Mouse (Mus musculus) kidney, postnatal 25 days (tissue): ENCODE results near the gene Ftl1-ps1.

Experiments
- DNase-seq, 2 experiments: peaks; one replicate each; pipeline ENCODE4 v3.0.0; 2021; ENCODE audit warnings: mixed read lengths in 2 of 2

The Ftl1-ps1 gene

DNA sequence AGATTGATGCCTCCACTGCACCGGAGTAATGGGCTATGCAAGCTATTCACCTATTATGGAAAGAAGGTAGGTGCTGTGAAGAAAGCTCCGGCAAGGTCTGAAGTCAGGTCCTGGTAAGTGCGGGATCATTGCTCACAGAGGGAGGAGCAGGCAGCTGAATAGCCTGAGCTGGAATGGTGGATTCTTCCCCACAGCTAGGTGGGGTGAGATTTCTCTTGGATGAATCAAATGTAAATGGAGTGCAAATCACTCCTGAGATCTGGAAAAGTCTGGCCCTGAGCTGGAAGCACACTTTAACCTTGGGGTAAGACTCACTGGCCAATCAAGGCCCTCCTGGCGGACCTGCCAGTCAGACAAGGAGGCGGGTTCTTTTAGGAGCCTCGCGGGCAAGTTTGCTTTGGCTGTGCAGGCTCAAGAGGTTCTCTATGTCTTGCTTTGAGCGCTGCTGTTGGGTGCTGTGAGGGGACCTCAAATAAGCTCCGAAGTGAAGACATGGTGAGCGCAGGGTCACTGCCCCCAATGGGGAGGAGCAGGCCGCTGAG is at the start of gene Ftl1-ps1:
Ftl1-ps1 (plus strand) TSS at position 397 of the 542 bp plus-strand sequence.
- DNase-seq: peak; percentile 9 to 55

GRCm38 (mm10) chr13:74350435-74350906 is 49.0 kb upstream of the Ftl1-ps1 start:
- DNase-seq: peak in 1 of 2 experiments; percentile 15

DNA sequence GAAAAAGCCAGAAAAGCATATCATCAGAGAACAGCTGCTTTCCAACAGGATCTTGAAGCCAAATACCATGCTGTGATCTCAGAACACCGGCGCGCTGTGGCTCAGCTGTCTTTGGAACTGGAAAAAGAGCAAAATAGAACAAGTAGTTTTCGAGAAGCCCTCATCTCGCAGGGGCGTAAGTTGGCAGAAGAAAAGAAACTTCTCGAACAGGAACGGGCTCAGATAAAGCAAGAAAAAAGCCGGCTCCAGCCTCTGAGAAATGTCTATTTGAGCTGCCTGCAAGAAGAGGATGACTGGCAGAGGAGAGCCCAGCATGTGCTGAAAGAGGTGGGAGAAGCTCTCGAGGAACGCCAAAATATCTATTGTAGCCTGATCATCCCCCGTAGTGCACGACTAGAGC is 43.0 kb upstream of the Ftl1-ps1 start:
- no peak for DNase-seq

DNA sequence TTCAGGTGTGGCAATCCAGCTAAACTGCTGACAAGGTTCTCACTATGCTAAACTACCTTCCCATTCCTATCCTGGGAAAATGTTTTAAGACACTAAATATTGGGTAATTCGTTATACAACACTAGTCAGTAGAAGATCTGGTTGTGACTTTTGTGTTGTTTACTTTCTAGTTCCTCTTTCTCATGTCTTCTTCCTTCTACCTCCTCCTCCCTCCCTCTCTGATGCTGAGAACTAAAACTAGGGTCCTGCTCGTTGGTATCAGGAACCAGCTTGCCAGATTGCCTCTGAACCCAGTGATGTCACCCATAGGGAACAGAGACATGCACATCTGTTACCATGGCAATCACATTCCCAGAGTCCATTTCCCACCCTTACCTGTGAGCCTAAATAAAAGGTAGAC is 37.3 kb upstream of the Ftl1-ps1 start:
- no peak for DNase-seq

DNA sequence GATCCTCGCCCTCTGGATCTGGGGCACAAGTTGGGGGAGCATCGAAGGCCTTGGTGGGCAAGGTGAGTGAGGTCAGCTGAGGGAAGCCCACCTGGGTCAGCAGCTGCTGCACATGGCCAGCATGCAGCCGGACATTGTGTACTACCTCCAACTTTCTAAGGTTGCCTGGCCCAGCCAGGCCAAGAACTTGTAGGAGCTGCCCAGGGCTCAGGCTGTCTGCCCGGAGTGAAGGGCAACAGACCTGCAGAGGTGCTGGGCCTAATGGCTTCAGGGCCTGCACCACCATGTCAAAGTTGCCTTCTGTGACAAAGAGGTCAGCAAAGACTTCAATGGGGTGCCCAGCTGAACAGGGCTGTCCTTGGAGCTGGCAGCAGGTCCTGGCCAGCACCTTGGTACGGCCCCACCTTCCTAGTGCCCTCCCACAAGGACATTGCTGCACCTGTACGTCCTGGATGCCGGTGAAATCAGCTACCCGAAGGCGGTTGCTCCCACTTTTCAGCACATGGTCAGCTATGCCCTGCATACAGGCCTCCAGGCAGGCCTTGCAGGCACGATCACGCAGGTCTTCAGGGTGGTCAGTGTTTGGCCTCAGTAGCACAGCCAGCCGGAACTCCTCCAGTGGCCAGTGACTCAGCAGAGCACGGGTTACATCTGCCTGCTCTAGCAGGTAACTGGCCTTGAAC is 36.2 kb upstream of the Ftl1-ps1 start:
- peak; percentile 5 to 63 for DNase-seq

- DNase-seq: peak; percentile 43 to 67
Measured at GRCm38 (mm10) chr13:74363859-74364235, 35.6 kb upstream of the Ftl1-ps1 start, which contains the start of gene Lrrc14b. Lrrc14b (minus strand) TSS chr13:74364005.

DNA sequence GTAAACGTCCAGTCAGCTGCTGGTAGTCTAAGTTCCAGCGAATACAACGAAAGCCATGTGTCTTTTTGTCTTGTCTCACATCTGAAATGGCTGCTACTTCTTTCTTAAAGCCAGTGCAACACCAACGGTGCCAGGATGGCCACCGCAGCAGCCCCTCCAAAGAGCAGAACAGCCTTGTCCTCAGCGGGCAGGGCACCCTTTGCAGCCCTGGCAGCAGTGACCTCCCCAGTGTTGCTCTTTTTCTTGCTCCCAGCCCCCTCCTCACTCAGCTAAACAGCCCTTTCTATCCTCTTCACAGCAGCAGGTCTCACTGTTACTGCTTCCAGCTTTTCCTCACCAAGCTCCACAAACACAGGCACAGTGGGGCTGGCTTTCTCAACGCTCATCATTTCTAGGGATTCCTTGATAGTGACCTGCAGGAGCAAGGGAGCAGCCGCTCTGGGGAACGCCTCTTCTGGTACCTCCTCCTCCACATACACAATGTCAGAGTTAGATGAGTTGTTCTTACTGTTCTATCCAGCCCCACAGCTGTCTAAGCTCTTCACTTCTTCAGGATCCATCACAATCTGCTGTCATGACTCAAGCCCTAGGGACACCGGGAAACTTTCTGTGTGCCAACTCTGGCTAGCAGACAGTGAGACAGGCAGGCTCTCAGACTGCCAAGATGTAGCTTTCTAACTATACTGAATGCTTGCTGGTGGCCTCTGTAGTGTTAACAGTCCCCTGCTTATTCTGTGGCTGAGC is 17.8 kb upstream of the Ftl1-ps1 start:
- DNase-seq: peak in 1 of 2 experiments; percentile 34

DNA sequence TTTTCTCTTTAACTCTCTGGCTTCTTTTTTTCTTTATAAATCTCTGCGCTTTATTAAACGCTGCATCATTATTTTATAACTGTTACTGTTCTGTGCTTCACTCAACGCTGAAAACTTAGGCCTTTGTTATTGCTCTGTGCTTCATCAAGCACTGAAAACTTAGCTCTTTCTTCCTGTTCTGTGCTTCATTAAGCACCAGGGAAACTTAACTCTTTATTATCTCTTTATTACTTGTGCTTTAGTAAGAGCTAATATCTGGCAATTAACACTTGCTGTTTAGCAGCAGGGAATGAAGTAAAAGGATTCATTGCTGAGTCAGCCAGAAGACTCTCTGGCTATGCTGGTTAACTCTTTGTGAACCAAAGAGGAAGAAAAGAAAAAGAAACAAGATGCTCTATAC is 17.2 kb upstream of the Ftl1-ps1 start:
- no peak for DNase-seq

DNA sequence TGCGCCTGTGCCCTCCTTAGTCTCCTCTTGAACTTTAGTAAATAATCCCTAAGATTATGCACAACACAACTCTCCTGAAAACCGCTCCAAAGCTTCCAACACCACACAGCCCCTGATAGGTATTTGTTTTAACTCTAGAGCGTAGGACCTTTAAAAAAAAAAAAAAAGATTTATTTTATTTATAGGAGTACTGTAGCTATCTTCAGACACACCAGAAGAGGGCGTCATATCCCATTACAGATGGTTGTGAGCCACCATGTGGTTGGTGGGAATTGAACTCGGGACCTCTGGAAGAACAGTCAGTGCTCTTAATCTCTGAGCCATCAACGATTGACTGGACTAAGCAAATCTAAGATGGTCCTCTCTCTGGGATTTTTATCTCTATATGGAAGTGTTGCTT is 9.8 kb upstream of the Ftl1-ps1 start:
- no peak for DNase-seq

GRCm38 (mm10) chr13:74390371-74390990 is 9.0 kb upstream of the Ftl1-ps1 start, which contains the start of gene Zfp72:
Zfp72 (minus strand) TSS chr13:74390836.
- peak; percentile 84 to 87 for DNase-seq

GRCm38 (mm10) chr13:74391156-74391555 is 8.3 kb upstream of the Ftl1-ps1 start:
- DNase-seq: no peak

DNA sequence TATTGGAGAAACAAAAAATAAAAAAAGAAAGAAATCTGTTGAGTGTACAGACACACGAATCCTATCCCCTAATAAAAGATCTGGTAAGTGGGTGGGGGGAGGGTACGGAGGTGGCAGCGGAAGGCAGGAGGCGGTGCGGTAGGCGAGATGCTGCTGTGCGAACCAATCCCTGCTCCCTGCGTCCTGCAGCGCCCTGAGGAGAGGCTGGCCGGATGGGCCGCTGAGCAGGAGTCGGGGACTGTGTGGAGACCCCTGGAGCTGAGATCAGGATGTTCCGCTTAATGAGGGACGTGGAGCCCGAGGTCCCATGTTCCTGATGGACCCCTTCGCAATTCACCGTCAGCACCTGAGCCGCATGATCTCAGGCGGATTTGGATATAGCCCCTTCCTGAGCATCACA is 40.4 kb downstream of the Ftl1-ps1 start:
- no peak for DNase-seq
